Mouse (Mus musculus) lung, embryonic 14.5 days (tissue): ENCODE data around the gene Ifnb1. TPM values are rescaled to one million over a fixed set of nuclear protein-coding genes. Genes with fewer than 3 reads are reported as not detected.
"Not testable (repeated sequence)": the region's sequence is repeated elsewhere in the genome, so short reads cannot be mapped to it uniquely, and the experiment has no call there.

Experiments
- ATAC-seq: fragments of 200-750 bp; cut with Nextera tagmentation; 2 replicates; pipeline ENCODE4 v1.8.0; 2017; ENCODE audit warnings: mild to moderate bottlenecking, moderate TSS enrichment, moderate library complexity; ENCODE audit not compliant: insufficient read depth
- DNase-seq: peaks from one replicate; pipeline ENCODE4 v3.0.0-alpha.2; 2015
- H3K27ac ChIP-seq: fragments of 300-500 bp; sonication (generic); 2 replicates; pipeline ENCODE4 v1.5.1; 2014; ENCODE audit warnings: low read depth, mild to moderate bottlenecking, moderate library complexity
- H3K27me3 ChIP-seq: fragments of 300-500 bp; sonication (generic); 2 replicates; pipeline ENCODE4 v1.6.1; 2014; ENCODE audit warnings: low read length, control low read depth; ENCODE audit not compliant: insufficient read depth
- H3K36me3 ChIP-seq: fragments of 300-500 bp; sonication (generic); 2 replicates; pipeline ENCODE4 v1.6.1; 2014; ENCODE audit warnings: control low read depth; ENCODE audit not compliant: insufficient read depth
- H3K4me1 ChIP-seq: fragments of 300-500 bp; sonication (generic); 2 replicates; pipeline ENCODE4 v1.6.1; 2014; ENCODE audit warnings: antibody characterized with exemption, control low read depth; ENCODE audit not compliant: insufficient read depth
- H3K4me2 ChIP-seq: fragments of 300-500 bp; sonication (generic); 2 replicates; pipeline ENCODE4 v1.6.1; 2014; ENCODE audit warnings: mild to moderate bottlenecking
- H3K4me3 ChIP-seq: fragments of 300-500 bp; sonication (generic); 2 replicates; pipeline ENCODE4 v1.5.1; 2014; ENCODE audit warnings: low read depth, low read length
- H3K9ac ChIP-seq: fragments of 300-500 bp; sonication (generic); 2 replicates; pipeline ENCODE4 v1.6.1; 2014
- H3K9me3 ChIP-seq: fragments of 300-500 bp; sonication (generic); 2 replicates; pipeline ENCODE4 v1.6.1; 2016; ENCODE audit warnings: low read depth, low read length, control low read depth
- CTCF ChIP-seq: IDR thresholded peaks from 2 replicates; pipeline ENCODE4 v1.5.1; 2016; ENCODE audit warnings: antibody characterized with exemption, low read depth
- WGBS: fragments of 180-500 bp; shearing (Covaris S2); extraction: QIAGEN DNeasy Blood & Tissue Kit; methylation state at CpG from one replicate; pipeline ENCODE4 v1.1.7; 2014; 5-methylcytosine and 5-hydroxymethylcytosine counted together
- polyA plus RNA-seq: library from polyadenylated mRNA; unstranded; fragments of >200 nt; fragmentation: Nextera tagmentation; extraction: Ambion mirVana; gene quantifications from 2 replicates; pipeline ENCODE4 v1.2.1, GENCODE M21; 2014

Gene Ifnb1
- not detected in 2 replicates for polyA plus RNA-seq

GRCm38 (mm10) chr4:88522674-88523073, at the start of gene Ifnb1:
Gene Ifnb1 (minus strand): TSS chr4:88522774.
- Histone ChIP-seq H3K4me3 (no peak within 1 kb of the TSS), H3K4me1 (no peaks in the 10 kb centered on the region), H3K27ac (no peak within 1 kb of the TSS), H3K36me3 (no peaks in the 10 kb centered on the region), H3K9me3 (no peaks in the 10 kb centered on the region), H3K4me2 (no peak within 1 kb of the TSS), H3K9ac (no peak within 1 kb of the TSS), H3K27me3 (no peaks in the 10 kb centered on the region)
- DNase-seq (no peak), ATAC-seq (no peak)
- TF ChIP-seq CTCF, result no peak
- WGBS, result 82% methylated on average over 4 of the region's 4 CpGs

GRCm38 (mm10) chr4:88571698-88572097, 49.1 kb upstream of the Ifnb1 start, which contains the start of gene Ifna14:
Gene Ifna14 (minus strand): TSS chr4:88571798.
- Histone ChIP-seq H3K27ac (no peak within 1 kb of the TSS), H3K36me3 (no peaks in the 10 kb centered on the region), H3K27me3 (no peaks in the 10 kb centered on the region), H3K4me1 (no peaks in the 10 kb centered on the region), H3K4me2 (no peak within 1 kb of the TSS), H3K9ac (no peak within 1 kb of the TSS), H3K9me3 (no peaks in the 10 kb centered on the region), H3K4me3 (no peak within 1 kb of the TSS)
- no peak for DNase-seq
- no peak for TF ChIP-seq CTCF
- ATAC-seq, result no peak
- WGBS, result 75% methylated on average over 1 of the region's 1 CpGs

GRCm38 (mm10) chr4:88561791-88562190, 39.2 kb upstream of the Ifnb1 start:
- DNase-seq (no peak), ATAC-seq (no peak)
- no peaks in the 10 kb centered on the region for H3K4me1 ChIP-seq
- no peaks in the 10 kb centered on the region for H3K27me3 ChIP-seq
- H3K4me2 ChIP-seq, result no peak overlapping the region
- no peaks in the 10 kb centered on the region for H3K9me3 ChIP-seq
- no peak for TF ChIP-seq CTCF
- 89% methylated on average over 1 of the region's 1 CpGs for WGBS
- no peak overlapping the region for H3K27ac ChIP-seq
- no peaks in the 10 kb centered on the region for H3K36me3 ChIP-seq
- H3K4me3 ChIP-seq, result no peak overlapping the region
- H3K9ac ChIP-seq, result no peak overlapping the region

GRCm38 (mm10) chr4:88558145-88558544, 35.6 kb upstream of the Ifnb1 start, which contains the start of gene Ifna15:
Gene Ifna15 (minus strand): TSS chr4:88558245.
- not testable (repeated sequence) for H3K4me2 ChIP-seq, H3K4me1 ChIP-seq, H3K27me3 ChIP-seq, ATAC-seq, H3K9ac ChIP-seq, H3K9me3 ChIP-seq, H3K27ac ChIP-seq, H3K36me3 ChIP-seq, H3K4me3 ChIP-seq, DNase-seq

- Histone ChIP-seq H3K4me2 (peak overlapping the region; percentile 64), H3K4me3 (peak overlapping the region; percentile 30), H3K27ac (no peak overlapping the region), H3K36me3 (no peaks in the 10 kb centered on the region), H3K9me3 (no peaks in the 10 kb centered on the region), H3K4me1 (no peaks in the 10 kb centered on the region), H3K27me3 (no peaks in the 10 kb centered on the region), H3K9ac (no peak overlapping the region)
- WGBS, result 26% methylated on average over 22 of the region's 22 CpGs
- DNase-seq, result peak; percentile 92
- peak; percentile 84 for ATAC-seq
- TF ChIP-seq CTCF, result peak; percentile 87
These were observed 27.8 kb upstream of the Ifnb1 start for GRCm38 (mm10) chr4:88550161-88550945.

- 50% methylated on average over 1 of the region's 1 CpGs for WGBS
- H3K27me3 ChIP-seq, result no peaks in the 10 kb centered on the region
- DNase-seq, result no peak
These were observed 25.4 kb upstream of the Ifnb1 start for GRCm38 (mm10) chr4:88547986-88548385.

GRCm38 (mm10) chr4:88543649-88544234, 21.2 kb upstream of the Ifnb1 start:
- H3K4me2 ChIP-seq, result no peak overlapping the region
- no peak overlapping the region for H3K4me3 ChIP-seq
- DNase-seq, result peak; percentile 91
- WGBS, result 43% methylated on average over 2 of the region's 2 CpGs
- H3K9me3 ChIP-seq, result no peaks in the 10 kb centered on the region
- H3K27ac ChIP-seq, result no peak overlapping the region
- H3K27me3 ChIP-seq, result no peaks in the 10 kb centered on the region
- ATAC-seq, result peak; percentile 66; the same call in 1 of the 2 replicates
- no peak overlapping the region for H3K9ac ChIP-seq
- peak; percentile 90 for TF ChIP-seq CTCF
- H3K4me1 ChIP-seq, result no peaks in the 10 kb centered on the region
- H3K36me3 ChIP-seq, result no peaks in the 10 kb centered on the region

More at GRCm38 (mm10) chr4:88547986-88548385, 25.4 kb upstream of the Ifnb1 start:
- no peaks in the 10 kb centered on the region for H3K4me1 ChIP-seq
- H3K4me2 ChIP-seq, result no peak overlapping the region
- H3K4me3 ChIP-seq, result no peak overlapping the region
- H3K27ac ChIP-seq, result no peak overlapping the region
- H3K9ac ChIP-seq, result no peak overlapping the region
- H3K36me3 ChIP-seq, result no peaks in the 10 kb centered on the region
- no peak for ATAC-seq
- no peak for TF ChIP-seq CTCF
- no peaks in the 10 kb centered on the region for H3K9me3 ChIP-seq
